Mouse (Mus musculus) brain, embryonic 14.5 days (tissue): ENCODE measurements around the gene Mrps6.

Experiments used
- CTCF ChIP-seq: fragments of 200-500 bp; IDR thresholded peaks from 2 replicates; pipeline ENCODE4 v1.5.1; 2012; ENCODE audit warnings: inconsistent platforms, mild to moderate bottlenecking, moderate library complexity, borderline replicate concordance; ENCODE audit not compliant: insufficient read depth, insufficient read length; ENCODE audit errors: extremely low read depth
- POLR2A ChIP-seq: fragments of 200-500 bp; IDR thresholded peaks from 2 replicates; pipeline ENCODE4 v1.6.1; 2012; ENCODE audit warnings: mild to moderate bottlenecking, inconsistent platforms, borderline replicate concordance; ENCODE audit not compliant: poor library complexity, insufficient read depth, insufficient read length, severe bottlenecking; ENCODE audit errors: extremely low read depth

DNA sequence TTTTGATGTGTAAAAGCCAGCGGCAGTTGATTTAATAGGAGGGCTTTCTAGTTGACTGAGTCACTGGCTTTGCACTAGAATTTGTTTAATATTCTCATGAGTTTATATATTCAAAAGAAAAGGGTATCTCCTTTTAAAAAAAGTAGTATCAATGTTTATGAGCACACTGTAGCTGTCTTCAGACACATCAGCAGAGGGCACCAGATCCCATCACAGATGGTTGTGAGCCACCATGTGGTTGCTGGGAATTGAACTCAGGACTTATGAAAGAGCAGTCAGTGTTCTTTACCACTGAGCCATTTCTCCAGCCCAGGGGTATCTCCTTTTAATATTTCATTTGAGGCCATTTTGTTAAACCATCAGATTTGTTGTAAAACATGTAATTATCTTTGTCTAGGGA, 4.8 kb downstream of the Mrps6 start:
- TF ChIP-seq CTCF (no peak), POLR2A (no peak)
